Mouse (Mus musculus): ENCODE measurements around the gene Gm3248. TPM values are rescaled to one million over a fixed set of nuclear protein-coding genes. Genes with fewer than 3 reads are reported as not detected.
"Not testable (repeated sequence)": the region's sequence is repeated elsewhere in the genome, so short reads cannot be mapped to it uniquely, and the experiment has no call there.

Gene Gm3248
- under 1 TPM; 0.57 to 0.81 TPM for total RNA-seq (2021)

DNA sequence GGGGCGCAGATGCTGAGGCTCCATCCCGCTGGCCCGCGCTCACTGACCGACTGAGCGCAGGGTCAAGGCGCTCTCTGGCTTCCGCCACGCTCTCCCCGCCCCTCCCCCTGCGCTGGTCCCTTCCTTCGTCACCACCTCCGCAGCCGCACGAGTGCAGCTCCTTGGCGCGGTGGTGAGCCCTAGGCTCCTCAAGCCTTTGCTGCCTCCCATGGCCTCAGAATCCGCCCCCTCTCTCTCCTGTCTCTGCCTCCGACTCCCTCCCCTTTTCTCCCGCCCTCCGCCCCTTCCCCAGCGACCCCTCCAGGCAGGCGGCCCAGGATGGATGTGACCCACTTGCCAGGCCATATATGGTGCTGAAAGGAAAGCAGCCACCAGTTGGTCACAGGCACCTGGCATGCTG, at the start of gene Gm3248:
Gene Gm3248 (minus strand): TSS at position 111 of the 400 bp plus-strand sequence.
- DNase-seq: peak; percentile 23 to 32
- intact Hi-C loops (cut with DNase I): not testable (repeated sequence)

- DNase-seq; intact Hi-C loops (cut with DNase I): not testable (repeated sequence)
These were observed 25.6 kb upstream of the Gm3248 start for GRCm38 (mm10) chr14:5987136-5987535.

DNA sequence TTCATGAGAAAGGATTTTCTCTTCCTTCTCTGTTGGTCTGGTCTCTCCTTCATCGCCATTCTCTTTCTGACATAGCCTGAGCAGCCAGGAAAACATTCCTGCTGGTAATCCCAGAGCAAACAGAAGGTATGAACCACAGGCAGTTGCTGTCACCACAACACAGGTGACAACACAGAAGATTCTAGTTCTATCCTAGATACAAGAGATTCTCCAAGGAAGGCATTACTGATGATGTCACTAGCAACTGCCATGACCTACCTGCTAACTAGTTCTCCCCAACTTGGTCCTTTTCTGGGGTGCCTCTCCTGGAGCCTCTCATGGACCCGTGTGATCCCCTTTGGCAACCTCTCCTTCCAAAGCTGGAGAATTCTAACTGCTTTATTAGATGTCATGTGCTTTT, 17.5 kb upstream of the Gm3248 start, which contains the start of gene Gm3453:
Gene Gm3453 (minus strand): TSS at position 101 of the 400 bp plus-strand sequence.
- DNase-seq; intact Hi-C loops (cut with DNase I): not testable (repeated sequence)

DNA sequence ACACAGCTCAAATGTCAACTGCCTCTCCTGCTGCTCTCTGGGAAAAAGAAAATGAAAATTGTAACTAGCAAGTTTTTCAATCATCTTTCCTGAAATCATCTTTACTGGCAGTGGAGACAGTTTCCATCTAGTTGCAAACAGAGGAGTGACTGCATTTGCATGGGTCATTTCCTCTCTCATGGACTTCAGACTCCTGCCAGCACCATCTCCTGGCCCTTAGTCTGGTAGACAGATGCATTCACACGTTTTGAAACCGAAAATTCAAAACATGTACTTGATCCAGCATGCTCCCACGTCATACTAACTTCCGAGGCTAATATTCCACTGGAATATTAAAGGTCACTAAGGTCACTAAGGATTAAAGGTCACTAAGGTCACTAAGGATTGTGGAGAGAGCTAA, 896 bp upstream of the Gm3248 start:
- DNase-seq; intact Hi-C loops (cut with DNase I): not testable (repeated sequence)

GRCm38 (mm10) chr14:5961102-5961501, 443 bp downstream of the Gm3248 start:
- intact Hi-C loops (cut with DNase I): not testable (repeated sequence)
- DNase-seq: peak; percentile 8 to 11

GRCm38 (mm10) chr14:5960479-5960878, 1.1 kb downstream of the Gm3248 start:
- intact Hi-C loops (cut with DNase I): not testable (repeated sequence)
- peak; percentile 5 to 13 for DNase-seq

- intact Hi-C loops (cut with DNase I); DNase-seq: not testable (repeated sequence)
These were observed 38.3 kb downstream of the Gm3248 start for GRCm38 (mm10) chr14:5923276-5923675.

DNA sequence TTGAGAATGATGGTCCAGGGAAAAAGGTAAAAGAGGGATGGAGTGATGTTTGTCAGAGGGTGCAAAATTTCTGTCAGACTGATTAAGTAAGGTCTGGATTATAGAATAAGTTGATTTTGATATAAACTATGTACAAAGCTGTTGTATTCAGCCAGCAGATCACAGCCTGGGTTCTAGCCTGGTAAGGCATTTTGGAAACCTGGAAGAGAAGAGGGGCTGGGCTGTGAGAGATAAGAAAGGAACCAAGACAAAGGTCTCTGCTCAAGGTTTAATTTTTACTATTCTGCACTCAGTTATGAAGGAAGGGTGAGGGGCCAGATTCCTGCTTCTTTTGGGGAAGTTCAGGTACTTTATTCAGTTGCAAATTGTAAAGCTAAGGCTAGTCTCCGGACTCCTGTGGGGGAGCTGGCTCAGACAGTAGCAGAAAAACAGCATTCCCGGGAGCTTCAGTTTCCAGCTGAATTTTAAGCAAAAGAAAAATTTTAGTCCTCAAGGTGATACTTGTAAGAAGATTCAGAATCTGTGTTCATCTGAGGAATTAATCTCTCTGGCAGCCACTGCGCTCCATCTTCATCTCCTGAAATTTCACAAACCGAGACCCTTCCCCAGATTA, 43.1 kb downstream of the Gm3248 start:
- intact Hi-C loops (cut with DNase I); DNase-seq: not testable (repeated sequence)

DNA sequence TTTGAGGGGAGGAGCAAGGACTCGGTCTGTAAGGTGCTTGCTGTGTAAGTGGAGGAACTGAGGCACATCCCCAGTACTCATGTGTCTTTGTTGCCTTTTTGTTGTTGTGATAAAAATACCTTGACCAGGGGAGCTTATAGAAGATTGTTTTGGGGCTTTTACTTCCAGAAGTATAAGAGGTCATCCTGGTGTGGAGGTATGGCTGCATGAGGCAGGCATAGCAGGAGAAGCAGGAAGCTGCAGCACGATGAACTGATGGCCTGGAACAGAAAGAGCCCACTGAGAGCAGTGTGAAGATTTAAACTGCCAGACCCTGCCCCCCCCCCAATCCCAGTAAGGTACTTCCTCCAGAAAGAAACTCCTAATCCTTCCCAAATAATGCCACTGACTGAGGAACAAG, 47.8 kb downstream of the Gm3248 start:
- not testable (repeated sequence) for DNase-seq

More for the DNA sequence above, 47.8 kb downstream of the Gm3248 start:
- intact Hi-C loops (cut with DNase I): not testable (repeated sequence)

Other genes with a start within 250 kb of the Gm3248 start
- under 1 TPM in 1 of 2 experiments, not detected in 1; 0.45 TPM for gene Gm3373, start 220.2 kb downstream of the Gm3248 start, total RNA-seq (2021)
- 1 to 10 TPM; 1.4 to 2.2 TPM for gene Gm3383, start 153.8 kb downstream of the Gm3248 start, total RNA-seq (2021)
- gene Gm3424, start 131.4 kb downstream of the Gm3248 start, total RNA-seq (2021): not detected
- 1 to 10 TPM in 1 of 2 experiments, under 1 TPM in 1; 0.57 to 1.3 TPM for gene Gm8237, start 81.4 kb downstream of the Gm3248 start, total RNA-seq (2021)
- gene Gm3453, start 17.4 kb upstream of the Gm3248 start, total RNA-seq (2021): not detected
- gene Gm6337, start 96.5 kb upstream of the Gm3248 start, total RNA-seq (2021): not detected
- 1 to 10 TPM in 1 of 2 experiments, not detected in 1; 1.1 TPM for gene Gm8206, start 132.2 kb upstream of the Gm3248 start, total RNA-seq (2021)
- under 1 TPM; 0.36 to 0.57 TPM for gene Gm3468, start 146.9 kb upstream of the Gm3248 start, total RNA-seq (2021)
- gene Gm3476, start 164.1 kb upstream of the Gm3248 start, total RNA-seq (2021): not detected

Data from heart, postnatal 10 days (tissue).